Mouse (Mus musculus) lung, postnatal 4 days (tissue): Measurements from ENCODE around the gene Cstl1.
"Not testable (repeated sequence)": the region's sequence is repeated elsewhere in the genome, so short reads cannot be mapped to it uniquely, and the experiment has no call there.

Experiments used
- DNase-seq, 2 experiments: peaks; one replicate each; pipeline ENCODE4 v3.0.0; 2021

Gene Cstl1

DNA sequence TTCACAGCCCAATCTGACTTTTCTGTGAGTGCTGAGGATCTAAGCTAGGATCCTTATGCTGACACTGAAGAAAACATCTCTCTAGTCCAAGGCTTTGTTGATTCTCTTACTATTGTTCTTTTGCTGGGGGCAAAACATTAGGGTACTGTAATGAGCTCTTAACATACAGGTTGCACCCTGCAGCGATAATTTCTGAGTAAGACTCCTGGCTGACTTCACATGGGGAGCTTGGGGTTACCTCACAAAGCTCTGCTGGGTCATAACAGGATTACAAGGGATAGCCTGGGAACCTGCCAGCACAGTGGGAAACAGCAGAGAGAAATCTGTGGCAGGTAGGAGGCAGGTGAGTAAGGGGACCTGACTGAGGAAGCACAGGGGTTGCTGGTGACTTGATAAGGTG lies at the start of gene Cstl1:
Gene Cstl1 (plus strand): TSS at position 301 of the 400 bp plus-strand sequence.
- DNase-seq = no peak

DNA sequence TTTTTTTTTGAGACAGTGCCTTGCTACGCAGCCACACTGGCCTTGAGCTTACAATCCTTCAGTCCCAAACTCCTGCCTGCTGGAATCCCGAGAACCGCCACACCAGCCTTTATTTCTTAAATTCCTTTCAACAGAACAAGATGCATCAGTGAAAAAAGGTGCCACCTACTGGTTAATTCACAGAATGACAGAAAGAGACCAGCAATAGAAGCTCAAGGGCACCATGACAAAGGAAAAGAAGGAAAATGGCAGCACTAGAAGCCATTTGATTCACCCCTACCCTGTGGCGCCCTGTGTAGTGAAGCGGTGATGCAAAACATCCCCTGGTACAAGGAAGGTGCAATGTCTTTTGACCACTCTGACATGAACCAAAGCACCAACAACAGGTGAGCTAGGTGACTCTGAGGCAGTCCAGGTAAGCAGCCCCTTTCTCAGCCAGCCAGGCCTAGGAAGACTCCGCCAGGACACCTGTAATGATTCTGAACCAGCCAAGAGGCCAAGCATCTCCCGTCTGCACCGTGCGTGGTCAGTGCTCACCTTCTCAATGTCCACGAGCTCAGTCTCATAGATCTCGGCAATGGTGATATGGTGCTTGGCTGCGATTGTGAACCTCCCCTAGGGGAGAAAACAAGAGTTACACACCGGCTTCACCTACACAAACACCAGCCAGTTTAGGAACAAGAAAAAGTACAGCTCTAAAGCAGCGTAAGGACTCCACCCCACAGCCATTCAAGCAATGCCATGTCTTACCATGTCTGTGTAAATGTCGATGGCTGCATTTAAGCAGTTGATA lies 43.6 kb upstream of the Cstl1 start:
- DNase-seq = no peak

DNA sequence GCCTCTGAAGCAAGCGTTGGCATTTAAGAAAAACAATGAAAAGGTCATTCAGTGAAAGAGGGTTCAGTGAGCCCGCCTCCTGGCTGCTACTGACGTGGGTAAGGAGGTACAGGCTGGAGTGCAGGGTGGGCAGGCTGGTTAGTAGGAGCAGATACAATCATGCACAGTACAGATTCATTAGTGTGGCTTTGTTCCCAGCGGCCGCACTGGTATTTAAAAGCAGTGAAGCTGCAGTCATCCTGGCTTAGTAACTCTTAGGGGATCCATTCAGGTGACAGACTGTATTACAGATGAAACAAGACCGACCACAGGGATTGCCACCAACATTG lies 43.0 kb upstream of the Cstl1 start:
- DNase-seq = no peak

DNA sequence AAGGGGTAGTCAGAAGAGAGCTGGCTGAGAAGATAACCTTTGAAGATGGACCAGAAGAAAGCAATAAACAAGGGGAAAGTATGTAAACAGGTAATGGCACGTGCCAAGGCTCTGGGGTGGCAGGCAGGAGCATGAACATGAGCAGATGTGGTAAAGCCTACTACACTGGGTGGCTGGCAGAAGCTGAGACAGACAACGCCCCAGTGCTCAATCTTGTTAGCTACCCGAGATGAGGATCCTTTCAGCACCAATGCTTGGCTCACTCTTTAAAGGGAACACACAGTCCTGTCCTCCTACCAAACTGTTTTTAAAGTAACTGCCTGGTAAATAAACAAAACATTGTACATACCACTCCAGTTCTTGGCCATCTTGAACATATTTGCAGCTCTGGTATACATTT lies 37.8 kb upstream of the Cstl1 start:
- DNase-seq = no peak

DNA sequence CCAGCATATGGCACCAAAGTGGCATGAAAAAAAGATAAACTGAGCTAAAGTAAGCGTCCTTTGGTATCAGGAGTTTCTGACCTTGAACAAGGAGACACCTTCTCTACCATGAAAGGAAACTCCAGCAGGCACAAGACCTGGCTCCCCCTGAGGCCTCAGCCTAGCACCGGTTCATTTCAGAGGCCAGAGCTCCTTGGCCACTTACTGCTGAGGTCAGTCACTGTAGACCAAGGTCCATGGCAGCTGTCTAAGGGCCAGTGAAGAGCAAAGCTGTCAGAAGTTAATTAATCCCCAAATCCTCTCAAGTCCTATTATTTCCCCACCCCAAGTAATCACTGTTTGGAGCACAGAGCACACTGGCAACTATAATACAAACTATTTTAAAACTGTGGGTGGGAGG lies 33.1 kb upstream of the Cstl1 start:
- no peak for DNase-seq

DNA sequence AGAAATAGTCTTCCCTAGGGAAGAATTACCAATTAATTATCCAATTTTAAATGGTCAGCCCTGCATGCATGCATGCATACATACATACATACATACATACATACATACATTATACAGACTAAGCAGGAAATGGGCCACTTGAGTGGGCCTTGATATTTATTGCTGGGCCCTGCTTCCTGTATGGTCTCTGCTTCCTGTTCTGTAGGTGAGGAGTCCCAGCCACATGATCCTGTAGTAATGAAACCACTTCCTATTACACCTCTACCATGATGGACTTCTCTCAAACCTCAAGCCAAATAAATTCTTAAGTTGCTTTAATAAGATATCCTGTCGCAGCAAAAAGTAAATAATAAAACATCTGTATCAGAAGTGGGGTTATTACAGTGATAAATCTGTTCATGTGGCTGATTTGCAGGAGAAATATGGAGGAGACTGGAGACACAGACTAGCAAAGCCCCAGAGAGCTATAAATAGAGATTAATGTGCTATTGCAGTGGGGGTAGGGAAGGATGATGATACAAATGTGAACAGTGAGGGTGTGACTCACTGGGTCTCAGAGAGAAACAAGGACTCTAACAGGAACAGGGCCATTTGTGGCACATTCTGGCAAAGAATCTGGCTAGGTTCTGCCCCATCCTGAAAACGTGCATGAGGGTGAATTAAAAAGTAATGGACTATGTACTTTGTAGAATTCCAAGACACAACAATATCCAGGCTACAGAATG lies 30.7 kb upstream of the Cstl1 start:
- no peak for DNase-seq

DNA sequence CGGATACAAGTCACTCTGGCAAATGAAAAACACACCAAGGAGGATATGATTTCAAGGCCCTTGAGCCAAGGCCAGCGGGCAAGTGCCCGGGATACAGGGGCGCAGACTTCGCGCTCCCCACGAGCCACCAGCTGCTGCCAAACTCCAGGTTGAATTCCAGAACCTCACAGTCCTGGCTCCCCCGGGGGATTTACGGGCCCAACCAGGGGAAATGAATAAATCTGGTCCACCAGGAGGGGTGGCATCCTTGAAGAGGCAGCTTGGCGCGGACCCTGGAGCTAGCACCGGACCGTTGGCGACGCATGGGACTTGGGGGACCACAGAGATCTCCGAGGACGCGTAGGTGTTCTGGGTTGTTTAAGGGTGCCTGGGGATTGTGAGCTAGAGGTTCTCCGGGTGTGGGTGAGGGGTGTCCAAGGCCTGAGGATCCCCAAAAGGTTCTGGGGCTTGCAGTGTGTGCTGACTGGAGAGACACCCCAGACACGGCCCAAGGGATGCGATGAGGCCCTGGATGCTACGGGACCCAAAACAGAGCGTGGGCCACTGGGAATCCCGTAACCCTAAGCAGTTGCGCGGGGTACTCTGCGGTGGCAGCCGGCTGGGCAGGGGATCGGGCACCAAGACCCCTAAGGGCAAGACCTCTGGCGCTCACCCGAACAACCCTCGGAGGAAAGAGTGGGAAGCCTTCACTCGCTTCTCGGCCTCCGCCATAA lies 18.4 kb upstream of the Cstl1 start:
- DNase-seq = peak in 1 of 2 experiments; percentile 13

DNA sequence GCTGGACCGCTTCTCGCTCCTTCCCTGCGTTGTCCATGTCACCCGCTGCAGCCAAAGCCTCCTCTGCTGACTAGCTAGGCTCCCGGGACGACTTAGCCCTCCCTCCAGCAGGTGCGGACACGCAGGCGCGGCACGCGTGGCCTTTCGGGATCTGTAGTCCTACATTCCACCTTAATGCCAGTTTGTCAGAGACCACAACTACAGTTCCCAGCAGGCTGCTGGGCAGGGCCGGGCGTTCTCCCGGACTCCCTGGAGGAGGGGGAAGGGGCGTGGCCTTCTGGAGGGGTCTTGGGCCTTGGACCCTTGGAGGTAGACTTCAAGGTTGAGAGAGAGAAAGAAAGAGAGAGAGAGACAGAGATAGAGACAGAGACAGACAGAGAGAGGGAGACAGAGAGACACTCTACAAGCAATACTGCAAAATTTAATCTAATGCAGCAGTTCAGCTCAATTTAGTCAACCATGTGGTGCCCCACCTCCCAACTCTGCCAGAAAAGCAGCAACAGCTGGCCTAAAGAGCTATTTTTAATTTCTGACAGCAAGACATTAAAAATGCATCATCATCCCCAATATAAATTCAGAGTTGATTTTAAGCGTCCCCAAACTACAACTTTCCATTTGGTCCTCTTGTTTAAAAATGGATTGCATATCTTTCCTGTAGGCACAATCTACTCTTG lies 17.7 kb upstream of the Cstl1 start, which contains the start of gene Napb:
Gene Napb (minus strand): TSS at position 141 of the 674 bp plus-strand sequence.
- peak; percentile 91 to 94 for DNase-seq

DNA sequence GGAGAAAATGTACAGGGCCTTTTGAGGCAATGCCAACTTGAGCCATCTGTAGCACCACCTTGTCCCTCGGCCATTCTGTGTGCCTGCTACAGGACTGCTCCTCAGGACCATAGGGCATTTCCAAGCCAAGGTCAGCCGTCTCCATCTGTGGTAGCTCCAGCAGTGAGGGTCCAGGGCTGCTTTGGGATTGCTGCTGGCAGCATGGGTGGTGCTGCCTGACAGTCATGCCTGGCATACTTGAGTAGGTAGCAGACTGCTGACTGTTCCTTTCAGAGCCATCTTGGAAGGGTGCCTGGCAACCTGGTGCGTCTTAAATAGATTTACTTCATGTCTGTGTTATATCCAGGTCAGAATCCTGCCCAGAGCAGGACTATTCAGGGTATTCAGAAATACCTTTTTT lies 7.2 kb upstream of the Cstl1 start:
- DNase-seq = no peak

DNA sequence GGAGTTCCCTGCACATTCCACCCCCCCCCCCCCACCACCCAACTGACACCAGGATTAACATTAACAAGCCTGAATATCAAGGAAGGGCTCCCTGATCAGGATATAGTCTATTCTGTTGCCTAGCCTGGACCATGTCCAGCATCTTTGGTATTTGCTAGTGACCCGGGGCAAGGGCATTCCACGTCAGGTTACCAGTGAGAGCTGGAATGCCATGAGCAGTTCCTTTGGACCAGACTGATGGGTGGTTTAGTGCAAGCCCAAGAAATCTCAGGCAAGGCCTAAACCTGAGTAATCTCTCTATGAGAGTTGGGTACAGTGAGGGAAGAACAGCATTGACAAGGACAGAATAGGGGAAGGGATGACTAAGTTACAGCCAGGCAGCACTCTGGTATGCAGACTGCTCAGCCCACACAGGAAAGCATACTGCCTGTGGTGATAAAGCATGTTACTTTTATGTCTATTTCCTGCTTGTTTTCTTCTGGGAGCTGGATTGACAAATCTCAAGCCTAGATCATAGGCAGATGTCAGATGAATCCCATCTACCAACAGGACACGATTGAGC lies 6.2 kb upstream of the Cstl1 start:
- DNase-seq = no peak

DNA sequence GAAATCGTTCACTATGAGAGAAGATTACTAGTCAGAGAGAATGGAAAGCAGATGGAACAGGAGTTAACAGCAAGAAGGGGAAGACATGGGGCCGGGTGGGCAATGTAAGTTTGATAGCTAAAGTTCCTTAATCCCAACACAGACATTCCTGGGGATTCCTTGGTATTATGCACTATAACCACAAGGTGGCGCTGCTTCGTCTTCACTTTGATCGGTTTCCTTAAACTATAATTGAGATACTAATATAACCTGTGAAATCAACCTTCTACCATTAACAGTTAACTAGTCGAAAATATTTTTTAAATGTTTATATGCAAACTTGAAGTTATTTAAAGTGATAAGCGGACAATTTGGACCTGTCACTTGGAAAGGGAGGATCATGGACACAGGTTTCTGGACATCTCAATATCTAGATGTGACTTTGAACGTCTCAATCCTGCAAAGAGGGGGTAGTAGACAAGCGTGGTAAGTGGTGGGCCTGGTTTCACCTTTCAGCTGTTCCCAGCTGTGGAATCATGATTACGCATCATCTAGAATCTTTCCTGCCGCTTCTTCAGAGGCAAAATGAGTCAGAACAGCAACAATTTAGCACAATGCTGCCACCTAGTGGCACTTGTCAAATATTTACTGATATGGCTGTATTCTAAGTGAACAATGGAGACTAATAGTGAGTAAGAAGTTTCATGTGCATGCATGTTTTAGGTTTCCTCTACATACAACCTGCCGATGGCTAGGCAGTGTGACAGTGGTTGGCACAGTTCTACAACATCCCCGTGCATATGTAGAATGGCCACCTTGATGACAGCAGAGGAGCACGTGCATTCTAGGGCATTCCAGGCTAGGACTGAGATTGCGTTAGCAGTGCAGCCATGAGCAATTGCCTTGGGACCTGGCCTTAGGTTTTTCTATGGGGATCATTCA lies 2.0 kb downstream of the Cstl1 start:
- DNase-seq = peak; percentile 25 to 76

DNA sequence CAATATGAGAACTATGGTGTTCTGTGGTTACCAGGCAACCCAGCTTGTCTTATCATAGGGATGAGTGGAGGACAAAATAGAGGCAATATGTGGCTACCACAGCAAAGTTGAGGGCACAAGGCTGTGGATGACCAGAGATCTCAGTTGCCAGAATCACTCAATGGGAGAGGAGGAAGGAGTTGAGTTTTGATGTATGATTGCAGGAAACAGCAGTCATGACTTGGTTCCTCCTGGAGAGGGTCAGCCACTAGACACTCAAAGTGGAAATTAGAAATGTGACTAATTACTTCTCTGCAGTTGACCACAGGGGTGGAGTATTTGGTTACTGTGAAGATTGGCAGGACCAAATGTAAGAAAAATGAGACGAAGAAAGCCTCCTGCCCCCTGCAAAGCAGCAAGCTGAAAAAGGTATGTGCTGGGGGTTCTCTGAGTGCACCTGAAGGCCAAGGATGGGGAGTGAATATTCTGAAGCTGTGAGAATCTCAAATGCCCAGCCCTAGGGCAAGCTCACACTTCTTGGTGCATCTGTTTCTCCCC lies 4.2 kb downstream of the Cstl1 start:
- no peak for DNase-seq

DNA sequence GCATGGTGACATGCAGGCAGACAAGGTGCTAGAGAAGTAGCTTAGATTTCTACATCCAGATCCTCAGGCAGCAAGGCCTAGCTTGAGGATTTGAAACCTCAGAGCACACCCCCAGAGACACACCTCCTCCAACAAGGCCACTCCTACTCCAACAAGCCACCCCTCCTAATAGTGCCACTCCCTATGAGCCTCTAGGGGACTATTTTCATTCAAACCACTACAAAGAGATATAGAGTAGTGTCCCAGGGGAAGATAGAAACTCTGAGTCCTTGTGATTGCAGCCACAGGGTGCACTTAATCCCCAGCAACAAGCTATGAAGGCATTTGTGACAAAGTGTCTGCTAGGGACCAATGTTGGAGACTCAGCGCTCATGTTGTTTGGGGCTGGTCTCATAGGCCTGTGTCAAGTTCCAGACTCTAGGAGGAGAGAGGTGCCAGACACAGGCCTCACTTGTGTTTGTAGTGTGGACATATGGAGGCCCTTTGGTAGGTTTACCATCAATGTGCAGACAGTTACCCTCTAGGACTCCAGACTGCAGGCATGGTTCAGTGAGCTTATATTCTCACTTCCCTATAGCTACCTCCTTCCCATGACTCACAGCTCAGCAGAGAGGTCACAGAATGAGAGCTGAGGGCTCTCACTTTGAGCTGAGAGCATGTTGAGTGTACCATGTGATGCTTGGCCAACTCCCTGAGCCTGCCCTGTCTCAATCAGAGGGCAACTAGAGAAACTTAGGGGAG lies 13.7 kb downstream of the Cstl1 start:
- peak; percentile 61 to 72 for DNase-seq

DNA sequence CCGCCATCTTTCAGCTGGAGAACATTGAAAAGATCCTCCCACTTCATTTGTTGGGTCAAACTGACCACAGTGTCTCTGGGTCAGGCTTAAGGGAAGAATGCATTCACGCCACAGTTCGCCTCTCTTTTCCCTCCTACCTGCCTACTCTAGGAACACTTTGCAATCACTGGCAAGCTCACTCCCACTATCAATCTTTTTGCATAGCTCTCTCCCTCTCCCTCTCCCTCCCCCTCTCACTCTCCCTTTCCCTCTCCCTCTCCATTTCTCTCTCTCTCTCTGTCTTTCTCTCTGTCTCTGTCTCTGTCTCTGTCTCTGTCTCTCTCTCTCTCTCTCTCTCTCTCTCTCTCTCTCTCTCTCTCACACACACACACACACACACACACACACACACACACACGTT lies 21.2 kb downstream of the Cstl1 start, which contains the start of gene Cst11:
Gene Cst11 (minus strand): TSS at position 101 of the 400 bp plus-strand sequence.
- not testable (repeated sequence) for DNase-seq

DNA sequence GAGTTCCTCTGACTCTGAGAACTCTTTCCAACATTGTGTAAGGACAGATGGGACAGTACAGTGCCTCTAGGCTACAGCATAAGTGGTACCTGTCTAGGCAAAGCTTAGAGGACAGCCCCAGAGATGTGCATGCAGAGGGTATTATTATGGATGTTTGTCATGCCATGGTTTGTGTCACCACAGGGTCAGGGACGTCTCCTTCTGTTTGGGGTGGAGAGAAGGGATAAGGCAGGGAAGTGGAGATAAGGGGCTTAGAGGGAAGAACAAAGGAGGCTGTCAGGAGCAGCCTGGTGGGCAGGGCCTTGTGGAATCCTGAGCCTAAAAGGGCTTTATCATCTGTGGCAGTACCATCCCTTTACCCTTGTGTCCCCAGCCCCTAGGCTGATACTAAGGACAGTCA lies 31.6 kb downstream of the Cstl1 start, which contains the start of gene 8030411F24Rik:
Gene 8030411F24Rik (plus strand): TSS at position 301 of the 400 bp plus-strand sequence.
- no peak for DNase-seq

DNA sequence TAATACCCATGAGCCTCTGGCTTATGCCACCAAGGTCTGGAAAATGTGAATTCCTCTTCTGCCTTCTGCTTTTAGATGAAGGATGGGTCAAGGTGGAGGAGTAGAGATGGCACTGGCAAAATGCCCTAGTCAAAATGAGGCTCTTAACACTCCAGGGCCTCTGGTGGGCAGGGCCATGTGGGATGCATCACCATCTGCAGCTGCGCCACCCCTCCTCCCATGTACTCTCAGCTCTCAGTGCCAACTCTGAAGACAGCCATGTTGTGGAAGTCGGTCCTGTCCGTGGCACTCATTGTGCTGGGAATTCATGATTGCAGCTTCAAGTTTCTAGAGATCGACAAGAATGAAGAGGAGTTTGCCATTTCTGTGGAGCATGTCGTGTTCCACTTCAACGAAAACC lies 39.0 kb downstream of the Cstl1 start, which contains the start of gene Cst12:
Gene Cst12 (plus strand): TSS at position 220 of the 400 bp plus-strand sequence.
- DNase-seq = no peak

DNA sequence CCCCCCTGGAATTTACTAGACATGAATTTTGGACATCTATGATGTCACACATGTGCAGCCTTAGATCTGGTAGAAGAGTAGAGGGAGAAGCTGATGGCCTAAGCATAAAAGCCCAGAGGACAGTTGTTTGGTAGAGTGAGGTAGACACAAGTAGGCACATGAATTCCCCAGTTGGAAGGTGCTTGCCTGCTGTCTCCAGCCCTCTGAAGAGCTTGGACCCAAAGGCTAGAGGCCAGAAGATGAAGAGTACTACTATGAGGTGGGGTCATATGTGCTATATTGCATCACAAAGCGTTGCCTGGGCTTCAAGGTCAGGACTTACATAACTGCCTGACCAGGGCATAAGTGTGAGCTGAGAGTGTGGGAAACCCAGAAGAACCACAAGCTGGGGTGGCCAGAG lies 48.3 kb downstream of the Cstl1 start, which contains the start of gene Cst8:
Gene Cst8 (plus strand): TSS at position 301 of the 400 bp plus-strand sequence.
- DNase-seq = no peak

DNA sequence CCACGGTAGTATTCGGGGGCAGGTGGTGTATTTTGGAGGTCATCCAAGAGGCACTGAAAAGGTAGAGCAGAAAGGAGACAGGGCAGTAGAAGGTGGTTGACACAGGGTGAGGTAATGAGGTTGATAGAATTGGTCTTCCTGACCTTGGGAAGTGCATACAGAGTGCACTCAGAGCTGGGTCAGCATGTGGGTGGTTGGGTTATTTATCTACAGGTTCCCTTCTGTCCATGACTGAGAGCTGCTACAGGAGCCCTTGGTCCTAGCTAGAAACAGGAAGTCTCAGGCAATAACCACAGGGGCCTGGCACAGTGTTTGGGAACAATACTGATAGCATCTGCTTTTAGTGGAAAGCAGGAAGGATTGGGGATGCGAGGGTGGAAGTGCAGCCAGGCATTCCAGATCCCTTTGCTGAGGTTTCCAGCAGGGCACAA lies 51.3 kb downstream of the Cstl1 start:
- no peak for DNase-seq
